Mouse (Mus musculus): Measurements from ENCODE around the gene Cep112. TPM values are rescaled to one million over a fixed set of nuclear protein-coding genes. Genes with fewer than 3 reads are reported as not detected.

The Cep112 gene
- total RNA-seq, 1 experiment, result 0.85 TPM

- Histone ChIP-seq H3K4me1 (ENCODE audit: control insufficient read depth in 2 of 2, insufficient read depth in 2 of 2, low read length in 2 of 2, poor library complexity in 1 of 2) (no peaks in the 10 kb centered on the region), H3K9ac (ENCODE audit: insufficient read depth, low read depth, low read length, poor library complexity, severe bottlenecking) (no peak overlapping the region), H3K4me3 (ENCODE audit: insufficient read depth in 1 of 2, low read depth in 1 of 2, low read length in 2 of 2, poor library complexity in 1 of 2, severe bottlenecking in 1 of 2) (no peak overlapping the region), H3K36me3 (ENCODE audit: control insufficient read depth, insufficient read depth, low read length, poor library complexity, severe bottlenecking) (no peaks in the 10 kb centered on the region), H3K9me3 (ENCODE audit: control insufficient read depth, insufficient read depth, low read depth, low read length) (no peaks in the 10 kb centered on the region), H3K27ac (ENCODE audit: insufficient read depth, low read depth, low read length, poor library complexity, severe bottlenecking) (no peak overlapping the region)
- in situ Hi-C loops (cut with MboI; ENCODE audit: low sequenced_read_pairs in 2 of 2, unreplicated experiment in 2 of 2), result loop anchor here (25.0 kb wide), 2 partner anchors 359 to 534 kb away; no protein-coding TSS in a partner anchor
- TF ChIP-seq CHD2 (IDR thresholded peaks at IDR 0.05; ENCODE audit: low read depth, low read length) (no peak), ZC3H11A (IDR thresholded peaks at IDR 0.05; ENCODE audit: borderline replicate concordance, low read depth, low read length) (no peak), HCFC1 (IDR thresholded peaks at IDR 0.05; ENCODE audit: borderline replicate concordance, insufficient read depth, low read length) (no peak), MAFK (IDR thresholded peaks at IDR 0.05; ENCODE audit: insufficient read depth, low read depth, low read length) (no peak), ZNF384 (IDR thresholded peaks at IDR 0.05; ENCODE audit: low read depth, low read length) (no peak)
- DNase-seq (ENCODE audit: low read depth, low spot score), result no peak
Measured at GRCm38 (mm10) chr11:108396076-108396829, 28.7 kb upstream of the Cep112 start.

- in situ Hi-C loops (cut with MboI; ENCODE audit: low sequenced_read_pairs in 2 of 2, unreplicated experiment in 2 of 2), result no loop called here
- no peak for TF ChIP-seq CHD2 (IDR thresholded peaks at IDR 0.05; ENCODE audit: low read depth, low read length)
- TF ChIP-seq HCFC1 (IDR thresholded peaks at IDR 0.05; ENCODE audit: borderline replicate concordance, insufficient read depth, low read length), result no peak
- no peak for TF ChIP-seq ZNF384 (IDR thresholded peaks at IDR 0.05; ENCODE audit: low read depth, low read length)
- no peak for TF ChIP-seq ZC3H11A (IDR thresholded peaks at IDR 0.05; ENCODE audit: borderline replicate concordance, low read depth, low read length)
- no peak for TF ChIP-seq MAFK (IDR thresholded peaks at IDR 0.05; ENCODE audit: insufficient read depth, low read depth, low read length)
- no peak overlapping the region for H3K4me3 ChIP-seq (ENCODE audit: insufficient read depth in 1 of 2, low read depth in 1 of 2, low read length in 2 of 2, poor library complexity in 1 of 2, severe bottlenecking in 1 of 2)
Measured at GRCm38 (mm10) chr11:108409876-108410644, 14.9 kb upstream of the Cep112 start.

GRCm38 (mm10) chr11:108416360-108416759, 8.6 kb upstream of the Cep112 start:
- Histone ChIP-seq H3K4me1 (ENCODE audit: control insufficient read depth in 2 of 2, insufficient read depth in 2 of 2, low read length in 2 of 2, poor library complexity in 1 of 2) (peaks cover 0 to 2% of the 10 kb centered on the region in 2 experiments; a peak in 1 of 4 replicates), H3K4me3 (ENCODE audit: insufficient read depth in 1 of 2, low read depth in 1 of 2, low read length in 2 of 2, poor library complexity in 1 of 2, severe bottlenecking in 1 of 2) (no peak overlapping the region), H3K36me3 (ENCODE audit: control insufficient read depth, insufficient read depth, low read length, poor library complexity, severe bottlenecking) (no peaks in the 10 kb centered on the region), H3K27ac (ENCODE audit: insufficient read depth, low read depth, low read length, poor library complexity, severe bottlenecking) (no peak overlapping the region), H3K9me3 (ENCODE audit: control insufficient read depth, insufficient read depth, low read depth, low read length) (no peaks in the 10 kb centered on the region), H3K9ac (ENCODE audit: insufficient read depth, low read depth, low read length, poor library complexity, severe bottlenecking) (no peak overlapping the region)
- TF ChIP-seq HCFC1 (IDR thresholded peaks at IDR 0.05; ENCODE audit: borderline replicate concordance, insufficient read depth, low read length) (no peak), MAFK (IDR thresholded peaks at IDR 0.05; ENCODE audit: insufficient read depth, low read depth, low read length) (no peak), CHD2 (IDR thresholded peaks at IDR 0.05; ENCODE audit: low read depth, low read length) (no peak), ZC3H11A (IDR thresholded peaks at IDR 0.05; ENCODE audit: borderline replicate concordance, low read depth, low read length) (no peak), ZNF384 (IDR thresholded peaks at IDR 0.05; ENCODE audit: low read depth, low read length) (no peak)
- DNase-seq (ENCODE audit: low read depth, low spot score), result no peak
- in situ Hi-C loops (cut with MboI; ENCODE audit: low sequenced_read_pairs in 2 of 2, unreplicated experiment in 2 of 2), result no loop called here

More at GRCm38 (mm10) chr11:108409876-108410644, 14.9 kb upstream of the Cep112 start:
- Histone ChIP-seq H3K9ac (ENCODE audit: insufficient read depth, low read depth, low read length, poor library complexity, severe bottlenecking) (no peak overlapping the region), H3K27ac (ENCODE audit: insufficient read depth, low read depth, low read length, poor library complexity, severe bottlenecking) (no peak overlapping the region), H3K9me3 (ENCODE audit: control insufficient read depth, insufficient read depth, low read depth, low read length) (no peaks in the 10 kb centered on the region), H3K4me1 (ENCODE audit: control insufficient read depth in 2 of 2, insufficient read depth in 2 of 2, low read length in 2 of 2, poor library complexity in 1 of 2) (no peaks in the 10 kb centered on the region), H3K36me3 (ENCODE audit: control insufficient read depth, insufficient read depth, low read length, poor library complexity, severe bottlenecking) (no peaks in the 10 kb centered on the region)
- no peak for DNase-seq (ENCODE audit: low read depth, low spot score)

GRCm38 (mm10) chr11:108418540-108418939, 6.5 kb upstream of the Cep112 start:
- in situ Hi-C loops (cut with MboI; ENCODE audit: low sequenced_read_pairs in 2 of 2, unreplicated experiment in 2 of 2), result no loop called here
- H3K4me3 ChIP-seq (ENCODE audit: insufficient read depth in 1 of 2, low read depth in 1 of 2, low read length in 2 of 2, poor library complexity in 1 of 2, severe bottlenecking in 1 of 2), result no peak overlapping the region
- no peaks in the 10 kb centered on the region for H3K9me3 ChIP-seq (ENCODE audit: control insufficient read depth, insufficient read depth, low read depth, low read length)
- no peak for DNase-seq (ENCODE audit: low read depth, low spot score)
- TF ChIP-seq MAFK (IDR thresholded peaks at IDR 0.05; ENCODE audit: insufficient read depth, low read depth, low read length) (no peak), CHD2 (IDR thresholded peaks at IDR 0.05; ENCODE audit: low read depth, low read length) (no peak), HCFC1 (IDR thresholded peaks at IDR 0.05; ENCODE audit: borderline replicate concordance, insufficient read depth, low read length) (no peak), ZC3H11A (IDR thresholded peaks at IDR 0.05; ENCODE audit: borderline replicate concordance, low read depth, low read length) (no peak), ZNF384 (IDR thresholded peaks at IDR 0.05; ENCODE audit: low read depth, low read length) (no peak)
- H3K36me3 ChIP-seq (ENCODE audit: control insufficient read depth, insufficient read depth, low read length, poor library complexity, severe bottlenecking), result no peaks in the 10 kb centered on the region
- H3K4me1 ChIP-seq (ENCODE audit: control insufficient read depth in 2 of 2, insufficient read depth in 2 of 2, low read length in 2 of 2, poor library complexity in 1 of 2), result peaks cover 0 to 7% of the 10 kb centered on the region in 2 experiments; a peak in 2 of 4 replicates
- H3K27ac ChIP-seq (ENCODE audit: insufficient read depth, low read depth, low read length, poor library complexity, severe bottlenecking), result no peak overlapping the region
- H3K9ac ChIP-seq (ENCODE audit: insufficient read depth, low read depth, low read length, poor library complexity, severe bottlenecking), result no peak overlapping the region

Data from ES-E14 (cell line).